Mouse (Mus musculus): ENCODE measurements around the gene Clec4a3.
"Not testable (repeated sequence)": the region's sequence is repeated elsewhere in the genome, so short reads cannot be mapped to it uniquely, and the experiment has no call there.

The Clec4a3 gene

DNA sequence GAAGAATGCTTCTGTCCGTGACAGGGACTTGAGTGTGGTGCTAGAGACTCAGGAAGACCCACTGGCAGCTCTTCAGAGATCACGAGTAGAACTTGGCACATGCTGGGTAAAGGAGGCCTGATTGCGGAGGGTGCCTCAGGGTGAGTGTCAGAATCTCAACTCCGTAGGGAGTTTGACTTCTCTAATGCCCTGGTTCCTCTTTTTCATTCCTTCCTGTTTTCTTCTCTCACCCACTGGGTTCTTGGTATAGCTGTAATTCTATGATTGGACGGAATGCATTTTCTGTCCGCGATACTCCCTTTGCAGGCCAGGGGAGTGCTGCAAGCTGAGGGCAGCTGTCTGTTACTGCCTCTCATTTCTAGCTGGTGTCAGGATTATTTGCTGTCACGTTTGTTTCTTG lies at the start of gene Clec4a3:
TSS of gene Clec4a3 (plus strand) at position 115 of the 400 bp plus-strand sequence.
- no peak for DNase-seq (ENCODE audit: low spot score in 2 of 2)

GRCm38 (mm10) chr6:122919922-122920321 lies 32.4 kb upstream of the Clec4a3 start:
- no peak for DNase-seq (ENCODE audit: low spot score in 2 of 2)

GRCm38 (mm10) chr6:122921451-122921850 lies 30.9 kb upstream of the Clec4a3 start, which contains the start of gene Clec4a1:
Gene Clec4a1 (plus strand): TSS chr6:122921848.
- no peak for DNase-seq (ENCODE audit: low spot score in 2 of 2)

DNA sequence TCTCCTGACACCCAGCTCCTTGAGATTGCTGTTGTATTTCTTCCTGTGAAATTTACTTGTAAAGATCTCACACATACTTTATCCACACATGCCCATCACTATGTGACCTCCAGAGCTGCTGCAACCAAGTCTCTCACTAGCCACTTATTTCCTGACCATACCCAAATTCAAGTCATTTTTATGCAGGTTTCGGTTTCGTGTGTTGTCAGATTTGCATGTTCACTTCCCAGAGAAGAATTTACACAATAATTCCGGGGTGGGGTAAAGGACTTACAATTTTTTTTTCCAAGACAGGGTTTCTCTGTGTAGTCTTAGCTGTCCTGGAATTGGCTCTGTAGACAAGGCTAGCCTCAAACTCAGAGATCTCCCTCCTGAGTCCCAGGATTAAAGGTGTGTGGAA lies 17.5 kb upstream of the Clec4a3 start:
- no peak for DNase-seq (ENCODE audit: low spot score in 2 of 2)

- DNase-seq (ENCODE audit: low spot score in 2 of 2): no peak
Observed at GRCm38 (mm10) chr6:122939618-122940017, 12.7 kb upstream of the Clec4a3 start.

DNA sequence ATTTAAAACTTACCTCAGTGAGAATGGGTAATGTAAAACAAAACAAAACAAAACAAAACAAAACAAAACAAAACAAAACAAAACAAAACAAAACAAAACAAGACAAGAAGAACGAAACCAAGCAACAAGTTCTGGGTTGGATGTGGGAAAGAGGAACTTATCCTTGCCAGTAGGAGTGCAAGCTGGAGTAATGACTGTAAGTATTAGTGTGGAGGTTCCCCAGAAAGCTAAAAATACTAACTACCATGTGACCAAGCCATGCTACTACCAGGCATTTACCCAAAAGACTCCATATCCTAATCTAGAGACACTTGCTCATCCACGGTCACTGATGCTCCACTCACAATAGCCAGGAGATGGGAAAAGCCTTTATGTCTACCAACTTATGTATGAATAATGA lies 5.6 kb upstream of the Clec4a3 start:
- DNase-seq (ENCODE audit: low spot score in 2 of 2): no peak

DNA sequence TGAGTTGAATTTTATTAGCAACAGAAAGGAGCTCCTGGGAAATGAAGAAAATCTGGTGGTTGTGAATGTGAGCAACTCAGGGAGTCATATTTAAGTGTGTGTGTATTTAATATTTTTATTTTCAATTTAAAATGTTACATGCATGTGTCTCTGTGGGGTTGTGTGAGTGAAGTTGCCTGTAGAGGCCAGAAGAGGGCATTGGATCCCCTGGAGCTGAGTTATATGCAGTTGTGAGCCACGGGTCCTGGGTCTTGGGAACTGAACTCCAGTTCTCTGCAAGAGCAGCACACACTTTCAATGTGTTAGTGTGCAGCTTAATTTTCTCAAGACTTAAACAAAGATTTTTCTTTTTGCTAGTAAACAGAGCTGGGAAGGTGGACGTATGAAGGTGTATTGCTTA lies 12.2 kb downstream of the Clec4a3 start:
- no peak for DNase-seq (ENCODE audit: low spot score in 2 of 2)

GRCm38 (mm10) chr6:122969048-122969447 lies 16.7 kb downstream of the Clec4a3 start:
- DNase-seq (ENCODE audit: low spot score in 2 of 2): no peak

DNA sequence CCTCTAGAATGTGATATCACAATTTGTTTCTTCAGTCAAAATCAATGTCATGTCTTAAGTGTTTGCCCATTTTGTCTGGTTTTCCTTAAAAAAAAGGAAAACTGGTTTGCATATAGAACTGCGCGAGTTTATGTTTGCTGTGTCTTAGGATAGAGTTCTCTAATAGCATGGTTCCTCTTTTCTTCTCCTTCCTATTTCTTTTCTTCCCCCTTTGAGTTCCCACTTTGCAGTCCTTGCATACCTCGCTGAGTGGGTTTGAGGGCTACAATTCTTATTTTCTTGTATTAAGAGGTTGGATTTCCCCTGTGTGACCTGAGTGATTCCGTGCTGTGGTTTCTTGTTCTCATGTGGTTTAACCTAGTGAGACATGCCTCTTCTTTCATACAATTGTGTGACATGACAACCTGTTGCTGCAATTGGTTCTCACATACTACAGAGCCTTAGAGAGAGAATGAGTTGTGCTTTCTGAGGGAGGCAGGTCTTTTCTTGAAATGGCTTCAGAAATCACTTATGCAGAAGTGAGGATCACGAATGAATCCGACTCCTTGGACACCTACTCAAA lies 37.6 kb downstream of the Clec4a3 start, which contains the start of gene Clec4a4:
TSS of gene Clec4a4 (plus strand) at position 492 of the 562 bp plus-strand sequence.
- DNase-seq (ENCODE audit: low spot score in 2 of 2): no peak

DNA sequence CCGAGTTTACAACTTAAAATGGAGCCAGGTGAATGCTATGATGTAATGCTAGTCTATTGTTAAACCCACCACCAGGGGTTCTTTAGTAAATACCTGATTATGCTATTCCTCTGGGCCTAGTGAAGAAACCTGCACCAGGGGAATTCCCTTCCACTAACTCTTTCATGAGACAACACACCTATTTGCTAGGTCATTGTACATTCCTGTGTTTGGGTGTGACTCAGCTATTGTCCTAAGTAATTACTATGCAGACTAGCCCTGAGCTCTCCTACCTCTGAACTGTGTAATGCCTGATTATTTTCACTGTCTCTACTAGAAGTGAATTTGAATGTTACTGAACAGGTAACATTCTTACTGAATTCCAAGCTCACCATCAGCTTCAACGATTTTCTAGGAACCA lies 52.4 kb downstream of the Clec4a3 start:
- DNase-seq (ENCODE audit: low spot score in 2 of 2): not testable (repeated sequence)

- no peak for DNase-seq (ENCODE audit: low spot score in 2 of 2)
Observed at GRCm38 (mm10) chr6:123005591-123005990, 53.3 kb downstream of the Clec4a3 start.
